Mouse (Mus musculus): ENCODE data around the gene Ctsz.
A peak's percentile ranks its signal among the peaks of the same experiment; 100 is the strongest.

The Ctsz gene

DNA sequence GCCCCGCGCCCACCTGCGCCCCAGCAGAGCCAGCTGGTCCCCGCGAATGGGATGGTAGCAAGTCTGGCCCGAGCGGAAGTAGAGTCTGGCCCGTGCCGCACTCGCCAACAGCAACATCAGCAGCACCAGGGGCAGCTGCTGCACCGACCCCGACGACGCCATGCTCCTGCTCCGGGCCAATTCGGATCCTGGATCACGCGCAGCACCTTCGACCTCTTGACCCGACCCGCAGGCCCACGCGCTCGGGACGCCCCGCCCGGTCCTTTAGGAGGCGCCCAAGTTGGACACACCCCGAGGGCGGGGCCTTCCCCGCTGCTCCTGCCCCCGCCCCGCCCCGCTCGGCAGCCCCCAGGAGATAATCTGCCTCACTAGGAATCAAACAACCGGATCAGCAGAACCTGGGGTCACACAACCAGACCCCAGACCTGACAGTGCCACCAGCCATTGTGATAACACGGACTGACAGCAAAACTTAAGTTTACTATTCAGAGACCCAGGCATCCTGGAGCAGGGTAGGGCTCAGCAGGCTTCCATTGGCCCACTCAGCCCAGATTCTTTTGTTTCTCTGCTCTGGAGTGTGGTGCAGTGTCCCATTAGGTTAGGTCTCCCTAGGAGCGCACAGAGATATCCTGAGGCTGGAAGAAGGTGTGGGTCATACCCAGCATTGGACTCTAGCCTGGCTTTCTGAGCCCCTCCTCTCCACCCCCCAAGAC is at the start of gene Ctsz:
Ctsz (minus strand) TSS at position 303 of the 713 bp plus-strand sequence.
- peak; percentile 32 for DNase-seq (ENCODE audit: low read depth, low spot score)

DNA sequence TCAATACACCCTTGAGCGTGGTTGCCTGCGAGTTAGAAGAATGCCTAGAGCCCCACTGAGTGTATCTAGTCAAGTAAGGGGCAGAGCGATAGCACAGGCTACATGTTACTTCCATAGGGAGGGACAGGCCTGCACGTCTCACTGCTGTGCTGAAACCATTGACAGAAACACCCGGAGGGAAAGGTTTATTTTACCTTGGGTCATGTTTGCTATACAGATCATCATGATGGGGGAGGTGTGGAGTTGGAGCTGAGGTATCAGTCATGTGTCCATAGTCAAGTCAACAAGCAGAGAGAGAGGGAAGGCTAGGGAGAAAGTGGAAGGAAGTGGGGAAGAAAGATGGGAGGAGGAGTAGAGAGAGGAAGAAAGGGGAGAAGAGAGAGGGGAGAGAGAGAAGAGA is 48.2 kb upstream of the Ctsz start:
- DNase-seq (ENCODE audit: low read depth, low spot score): no peak

- no peak for DNase-seq (ENCODE audit: low read depth, low spot score)
Observed at GRCm38 (mm10) chr2:174478746-174479145, 39.9 kb upstream of the Ctsz start.

- DNase-seq (ENCODE audit: low read depth, low spot score): no peak
Observed at GRCm38 (mm10) chr2:174477543-174478319, 38.9 kb upstream of the Ctsz start.

- DNase-seq (ENCODE audit: low read depth, low spot score): no peak
Observed at GRCm38 (mm10) chr2:174473550-174473927, 34.7 kb upstream of the Ctsz start.

DNA sequence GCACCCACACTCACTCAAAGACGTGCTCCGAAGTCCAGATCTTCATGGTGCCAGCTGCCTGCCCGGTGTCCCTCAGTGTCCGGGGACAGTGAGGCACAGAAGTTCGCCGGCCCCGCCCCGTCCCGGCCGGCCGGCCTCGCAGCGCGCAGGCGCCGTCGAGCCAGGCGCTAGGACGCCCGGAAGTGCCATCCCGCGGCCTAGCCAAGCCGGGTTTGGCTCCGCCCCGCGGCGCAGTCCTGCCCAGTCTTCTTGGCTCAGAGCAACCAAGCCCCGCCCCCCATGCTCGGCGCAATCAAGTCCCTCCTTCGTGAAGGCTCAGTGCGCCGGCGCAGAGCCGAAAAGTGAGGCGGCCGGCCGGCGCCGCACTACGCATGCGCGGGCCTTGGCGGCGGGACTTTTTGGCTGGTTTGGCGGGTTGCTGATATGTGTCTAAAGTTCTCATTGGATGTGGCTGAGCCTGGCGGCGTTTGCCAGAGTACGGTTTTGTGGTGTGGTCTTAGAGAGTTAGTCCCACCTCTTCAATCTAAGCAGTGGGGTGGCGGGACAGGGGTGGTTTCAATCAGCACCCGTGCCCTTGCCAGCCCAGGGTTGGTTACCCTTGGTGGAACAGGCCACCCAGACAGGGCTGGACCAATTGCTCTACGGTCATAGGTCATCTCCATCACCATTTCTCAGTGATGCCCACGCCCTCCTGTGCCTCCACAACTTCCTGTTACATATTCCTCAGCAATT is 34.1 kb upstream of the Ctsz start, which contains the start of gene Prelid3b:
Prelid3b (minus strand) TSS at position 264 of the 732 bp plus-strand sequence.
- DNase-seq (ENCODE audit: low read depth, low spot score): peak; percentile 100

DNA sequence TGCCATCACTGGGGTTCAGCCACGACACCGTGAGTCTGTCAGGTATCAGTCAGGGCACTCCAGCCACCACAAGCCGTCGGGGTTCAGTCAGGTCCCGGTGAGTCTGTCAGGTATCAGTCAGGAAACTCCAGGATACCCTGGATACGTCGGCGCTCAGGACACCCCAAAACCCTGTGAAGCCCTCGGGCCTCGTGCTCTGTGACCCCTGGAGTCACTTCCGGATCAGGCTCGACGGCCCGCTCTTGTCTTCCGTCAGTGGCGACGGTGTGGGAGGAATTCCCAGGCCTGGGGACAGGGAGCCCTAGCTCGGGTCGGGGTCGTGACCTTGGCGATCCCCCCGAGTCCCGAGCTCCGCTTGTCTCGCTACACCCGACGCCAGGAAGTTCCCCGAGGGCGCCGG is 33.6 kb upstream of the Ctsz start:
- no peak for DNase-seq (ENCODE audit: low read depth, low spot score)

DNA sequence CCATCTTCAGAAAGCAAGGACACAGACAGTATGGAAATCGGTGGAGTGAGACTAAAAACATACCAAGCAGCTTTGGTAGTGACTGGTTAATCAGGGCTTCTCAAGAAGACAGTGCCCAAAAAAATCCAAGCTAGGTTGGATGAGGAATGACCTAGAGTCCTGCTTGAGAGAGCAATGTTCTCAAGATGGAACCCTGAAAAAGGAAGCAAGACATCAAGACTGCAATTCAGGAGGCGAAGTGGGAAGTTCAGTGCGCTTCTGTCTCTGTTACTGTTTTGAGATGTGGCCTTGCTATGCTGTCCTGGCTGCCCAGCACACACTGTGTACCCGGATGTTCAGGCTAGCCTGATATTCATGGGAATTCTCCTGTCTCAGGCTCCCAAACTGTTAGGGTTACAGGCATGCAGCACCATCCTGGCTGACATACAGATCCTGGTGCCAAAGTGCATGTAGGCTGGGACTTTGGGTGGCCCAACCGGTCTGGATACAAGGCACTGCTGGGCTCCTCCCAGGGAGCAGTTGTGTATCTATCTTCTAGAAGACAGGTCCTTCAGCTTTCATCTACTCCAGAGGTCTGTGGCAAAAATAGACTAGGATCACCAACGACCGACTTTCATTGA is 32.1 kb upstream of the Ctsz start:
- DNase-seq (ENCODE audit: low read depth, low spot score): no peak

- no peak for DNase-seq (ENCODE audit: low read depth, low spot score)
Observed at GRCm38 (mm10) chr2:174470333-174470732, 31.5 kb upstream of the Ctsz start.

GRCm38 (mm10) chr2:174463789-174464523 is 25.1 kb upstream of the Ctsz start, which contains the start of gene Atp5e:
Atp5e (minus strand) TSS chr2:174464105.
- DNase-seq (ENCODE audit: low read depth, low spot score): peak; percentile 81

GRCm38 (mm10) chr2:174463370-174463769 is 24.5 kb upstream of the Ctsz start:
- DNase-seq (ENCODE audit: low read depth, low spot score): no peak

GRCm38 (mm10) chr2:174459365-174459764 is 20.5 kb upstream of the Ctsz start:
- DNase-seq (ENCODE audit: low read depth, low spot score): no peak

DNA sequence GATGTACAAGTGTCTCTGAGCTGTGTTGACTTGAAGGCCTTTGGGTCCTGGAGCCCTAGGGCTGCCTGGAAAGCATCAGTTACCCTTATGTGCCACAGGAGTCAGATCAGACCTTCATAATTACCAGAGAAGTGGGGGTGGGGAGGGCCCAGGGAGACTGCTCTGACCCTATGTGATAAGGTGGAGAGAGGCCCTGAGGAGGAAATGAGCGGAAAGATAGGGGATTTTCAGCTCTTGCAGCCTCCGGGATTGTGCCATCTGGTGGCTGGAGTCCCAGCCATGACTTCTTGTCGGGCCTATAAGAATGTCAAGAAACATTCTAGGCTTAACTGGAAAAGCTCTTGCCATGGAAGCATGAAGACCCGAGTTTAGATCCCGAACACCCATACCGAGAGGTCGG is 14.8 kb upstream of the Ctsz start:
- DNase-seq (ENCODE audit: low read depth, low spot score): no peak

DNA sequence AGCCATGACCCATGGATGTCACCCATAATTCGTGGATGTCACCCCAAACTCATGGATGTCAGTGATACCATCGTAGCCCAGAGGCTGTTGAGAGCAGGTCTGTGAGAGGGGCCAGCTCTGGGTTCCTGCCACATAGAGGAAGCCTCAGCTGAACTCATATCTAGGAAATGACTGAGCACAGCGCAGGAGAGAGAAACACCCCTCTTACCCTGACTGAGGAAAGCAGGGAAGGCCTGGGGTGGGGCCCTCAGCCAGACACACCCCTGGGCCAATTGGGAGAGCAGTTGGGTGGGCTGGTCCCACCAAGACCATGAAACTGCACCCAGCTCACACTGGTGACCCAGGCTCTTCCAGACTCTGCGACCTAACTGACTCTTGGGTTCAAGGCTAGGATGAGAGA is 11.5 kb upstream of the Ctsz start, which contains the start of gene Tubb1:
Tubb1 (plus strand) TSS at position 343 of the 400 bp plus-strand sequence.
- no peak for DNase-seq (ENCODE audit: low read depth, low spot score)

DNA sequence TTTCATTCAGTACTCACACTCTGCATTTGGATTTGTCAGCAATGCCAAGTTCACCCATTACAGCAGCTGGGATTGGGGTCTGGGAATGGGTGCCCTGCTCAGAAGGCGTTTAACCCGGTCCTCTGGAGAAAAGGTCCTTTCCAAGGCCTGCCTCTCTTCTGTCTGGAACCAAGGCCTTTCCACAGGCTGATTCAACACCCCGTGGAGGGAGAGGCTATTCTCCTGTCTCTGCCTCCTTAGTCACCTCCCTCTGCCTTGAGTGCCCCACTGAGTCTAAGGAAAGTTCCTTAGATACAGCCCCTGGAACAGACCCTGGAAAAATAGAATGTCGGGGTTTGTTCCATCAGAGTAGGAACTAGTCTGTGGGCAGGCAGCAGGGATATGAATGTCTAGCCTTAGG is 9.6 kb upstream of the Ctsz start:
- no peak for DNase-seq (ENCODE audit: low read depth, low spot score)

- DNase-seq (ENCODE audit: low read depth, low spot score): no peak
Observed at GRCm38 (mm10) chr2:174446905-174447304, 8.1 kb upstream of the Ctsz start.

DNA sequence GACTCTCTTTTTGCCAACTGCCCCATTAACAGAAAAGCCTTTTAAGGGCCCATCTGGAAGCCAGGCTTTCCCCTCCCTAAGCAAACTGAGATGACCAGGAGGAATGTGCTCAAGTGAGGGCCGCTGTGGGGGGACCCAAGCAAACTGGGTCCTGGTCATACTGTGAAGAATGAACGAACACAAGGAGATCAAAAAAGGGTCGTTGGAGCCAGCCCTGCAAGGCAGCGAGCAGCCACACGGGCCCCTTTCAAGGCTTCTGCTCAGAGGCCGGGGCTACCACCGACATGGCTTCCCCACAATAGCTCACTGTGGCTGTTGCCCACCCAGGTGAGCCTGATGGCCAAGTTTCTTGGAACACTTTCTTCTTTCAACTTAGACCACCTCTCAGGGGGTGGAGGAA is 7.7 kb upstream of the Ctsz start:
- DNase-seq (ENCODE audit: low read depth, low spot score): no peak

DNA sequence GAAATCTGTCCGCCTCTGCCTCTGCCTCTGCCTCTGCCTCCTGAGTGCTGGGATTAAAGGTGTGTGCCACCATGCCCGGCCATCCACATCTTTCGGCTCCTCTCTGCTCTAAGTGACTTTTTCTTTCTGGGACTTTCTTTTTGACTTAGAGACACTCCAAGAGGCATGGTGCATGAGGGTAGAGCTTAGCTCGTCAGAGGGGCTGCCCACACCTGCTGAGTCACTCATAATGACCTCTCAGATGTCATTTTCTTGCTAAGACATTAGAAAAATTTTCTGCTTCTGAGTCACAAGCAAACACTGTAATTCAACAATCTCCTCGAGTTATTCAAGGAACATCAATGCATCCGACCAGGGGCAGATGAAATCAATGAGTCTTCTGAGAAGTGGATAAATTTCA is 6.2 kb upstream of the Ctsz start:
- DNase-seq (ENCODE audit: low read depth, low spot score): no peak

DNA sequence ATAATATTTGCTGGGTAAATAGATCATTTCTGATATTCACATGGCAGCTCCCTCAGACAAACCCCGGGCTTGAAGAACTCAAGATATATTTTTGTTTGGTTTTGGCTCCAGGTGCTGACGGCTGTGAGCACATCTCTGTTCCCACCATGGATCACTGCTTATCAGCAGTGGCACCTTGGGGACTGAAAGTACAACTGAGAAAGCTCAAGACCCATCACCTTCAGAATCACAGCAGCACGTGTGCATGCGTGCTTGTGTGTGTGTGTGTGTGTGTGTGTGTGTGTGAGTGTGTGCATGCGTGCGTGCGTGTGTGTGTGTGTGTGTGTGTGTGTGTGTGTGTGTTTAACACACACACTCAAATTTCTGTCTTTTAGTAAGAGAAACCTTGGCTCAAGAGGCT is 5.5 kb upstream of the Ctsz start:
- no peak for DNase-seq (ENCODE audit: low read depth, low spot score)

GRCm38 (mm10) chr2:174443046-174443445 is 4.2 kb upstream of the Ctsz start:
- DNase-seq (ENCODE audit: low read depth, low spot score): no peak

- DNase-seq (ENCODE audit: low read depth, low spot score): no peak
Observed at GRCm38 (mm10) chr2:174442460-174442859, 3.6 kb upstream of the Ctsz start.
